Mouse (Mus musculus) liver, embryonic 12.5 days (tissue): ENCODE measurements around the gene Spem2. TPM values are rescaled to one million over a fixed set of nuclear protein-coding genes. Genes with fewer than 3 reads are reported as not detected.
A peak's percentile ranks its signal among the peaks of the same experiment; 100 is the strongest.

Experiments
- ATAC-seq: fragments of 200-750 bp; cut with Nextera tagmentation; 2 replicates; pipeline ENCODE4 v1.8.0; 2017; ENCODE audit warnings: moderate number of reproducible peaks, mild to moderate bottlenecking, moderate library complexity
- H3K27ac ChIP-seq: fragments of 300-500 bp; sonication (generic); 2 replicates; pipeline ENCODE4 v1.5.1; 2016; ENCODE audit warnings: mild to moderate bottlenecking
- H3K27me3 ChIP-seq: fragments of 300-500 bp; sonication (generic); replicated peaks from 2 replicates; pipeline ENCODE4 v1.6.1; 2016; ENCODE audit warnings: mild to moderate bottlenecking, moderate library complexity
- H3K36me3 ChIP-seq: fragments of 300-500 bp; sonication (generic); 2 replicates; pipeline ENCODE4 v1.6.1; 2016; ENCODE audit warnings: mild to moderate bottlenecking, moderate library complexity
- H3K4me1 ChIP-seq: fragments of 300-500 bp; sonication (generic); 2 replicates; pipeline ENCODE4 v1.6.1; 2016
- H3K4me2 ChIP-seq: fragments of 300-500 bp; sonication (generic); 2 replicates; pipeline ENCODE4 v1.6.1; 2016; ENCODE audit warnings: mild to moderate bottlenecking, moderate library complexity
- H3K4me3 ChIP-seq: fragments of 300-500 bp; sonication (generic); 2 replicates; pipeline ENCODE4 v1.5.1; 2016; ENCODE audit warnings: mild to moderate bottlenecking, moderate library complexity
- H3K9ac ChIP-seq: fragments of 300-500 bp; sonication (generic); 2 replicates; pipeline ENCODE4 v1.6.1; 2016; ENCODE audit warnings: mild to moderate bottlenecking, moderate library complexity
- H3K9me3 ChIP-seq: fragments of 300-500 bp; sonication (generic); replicated peaks from 2 replicates; pipeline ENCODE4 v1.6.1; 2016; ENCODE audit warnings: mild to moderate bottlenecking, moderate library complexity
- WGBS: fragments of 180-500 bp; shearing (Covaris S2); methylation state at CpG from one replicate; pipeline ENCODE4 v1.1.7; 2016; ENCODE audit not compliant: insufficient replicate concordance; 5-methylcytosine and 5-hydroxymethylcytosine counted together
- polyA plus RNA-seq: library from polyadenylated mRNA; unstranded; fragments of >200 nt; fragmentation: Nextera tagmentation; extraction: Ambion mirVana; gene quantifications from 2 replicates; pipeline ENCODE4 v1.2.1, GENCODE M21; 2016

Spem2 gene
- polyA plus RNA-seq, 1 experiment from 2014 or later = not detected

DNA sequence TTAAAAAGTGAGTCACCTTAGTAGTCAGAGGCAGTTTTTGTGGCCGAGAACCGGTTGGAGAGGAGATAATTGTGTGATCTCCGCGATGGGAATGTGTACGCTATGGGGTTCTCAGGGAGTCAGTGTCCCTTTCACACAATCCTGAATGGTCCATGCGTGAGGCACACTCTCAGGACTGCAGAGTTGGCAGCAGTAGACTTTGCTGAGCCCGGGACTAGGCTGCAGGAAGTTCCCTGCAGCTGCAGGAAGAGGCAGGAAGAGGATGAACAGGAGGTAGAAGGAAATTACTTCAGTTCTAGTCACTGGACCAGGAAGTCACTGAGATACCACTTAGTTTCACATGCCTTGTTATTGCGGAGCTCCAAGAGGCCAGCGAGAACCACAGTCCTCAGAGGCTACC, 30.9 kb upstream of the Spem2 start:
- Histone ChIP-seq H3K36me3 (peaks cover 56% of the 10 kb centered on the region), H3K4me2 (0 out of 2 replicates have a peak overlapping the region, but pooled peaks have one; percentile 10), H3K27me3 (no peaks in the 10 kb centered on the region), H3K9ac (0 out of 2 replicates have a peak overlapping the region, but pooled peaks have one; percentile 8), H3K9me3 (no peaks in the 10 kb centered on the region), H3K4me3 (no peak overlapping the region), H3K4me1 (peaks cover 85% of the 10 kb centered on the region), H3K27ac (peak overlapping the region; percentile 99)
- no peak for ATAC-seq
- WGBS = 75% methylated on average over 9 of the region's 9 CpGs

- 94% methylated on average over 6 of the region's 6 CpGs for WGBS
- no peak for ATAC-seq
- peaks cover 80% of the 10 kb centered on the region for H3K4me1 ChIP-seq
- peaks cover 54% of the 10 kb centered on the region for H3K36me3 ChIP-seq
- H3K4me2 ChIP-seq = peak overlapping the region; percentile 92
- peak overlapping the region; percentile 73 for H3K4me3 ChIP-seq
- H3K27me3 ChIP-seq = no peaks in the 10 kb centered on the region
- H3K27ac ChIP-seq = peak overlapping the region; percentile 99
- no peaks in the 10 kb centered on the region for H3K9me3 ChIP-seq
- peak overlapping the region; percentile 87; the same call in 1 of the 2 replicates for H3K9ac ChIP-seq
Measured at GRCm38 (mm10) chr11:69848021-69848420, 29.8 kb upstream of the Spem2 start.

DNA sequence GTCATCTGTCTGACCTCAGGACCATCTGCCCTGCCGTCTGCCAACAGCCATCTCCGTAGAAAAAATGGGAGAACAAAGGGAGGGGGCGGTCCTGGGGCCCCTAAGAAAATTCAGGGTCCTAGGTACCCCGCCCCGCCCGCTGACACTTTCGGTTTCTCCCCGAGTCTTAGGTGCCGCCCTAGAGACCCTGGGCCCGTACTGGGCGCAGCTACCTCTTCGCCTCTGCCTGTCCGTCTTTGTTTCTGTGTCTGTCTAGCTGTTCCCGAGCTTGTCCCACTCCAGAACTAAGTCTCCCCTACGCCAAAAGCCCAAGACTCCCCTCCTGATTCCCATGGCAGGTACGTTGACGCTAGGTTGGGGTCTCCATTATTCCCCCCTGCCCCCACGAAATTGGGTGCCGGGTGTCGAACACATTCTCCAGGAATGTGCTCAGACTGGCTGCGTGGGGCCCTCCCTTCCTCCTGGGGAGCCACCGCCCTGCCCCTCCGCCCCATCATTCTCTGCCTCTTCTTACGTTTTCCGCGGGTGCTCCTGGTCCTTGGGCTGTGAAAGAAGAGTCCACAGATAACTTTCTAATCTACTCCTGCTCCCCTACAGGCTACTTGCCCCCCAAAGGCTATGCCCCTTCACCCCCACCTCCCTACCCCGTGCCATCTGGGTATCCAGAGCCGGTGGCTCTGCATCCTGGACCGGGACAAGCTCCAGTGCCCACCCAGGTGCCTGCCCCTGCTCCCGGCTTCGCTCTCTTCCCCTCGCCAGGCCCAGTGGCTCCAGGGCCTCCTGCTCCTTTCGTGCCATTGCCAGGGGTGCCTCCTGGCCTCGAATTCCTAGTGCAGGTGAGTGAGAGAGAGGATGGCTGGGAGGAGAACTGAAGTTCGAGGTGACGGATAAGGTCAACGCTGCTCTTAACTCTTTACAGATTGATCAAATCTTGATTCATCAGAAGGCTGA, 28.7 kb upstream of the Spem2 start:
- Histone ChIP-seq H3K4me2 (peak overlapping the region; percentile 92), H3K4me3 (peak overlapping the region; percentile 73), H3K4me1 (peaks cover 80% of the 10 kb centered on the region), H3K27ac (peak overlapping the region; percentile 99), H3K36me3 (peaks cover 44% of the 10 kb centered on the region), H3K27me3 (no peaks in the 10 kb centered on the region), H3K9ac (peak overlapping the region; percentile 87), H3K9me3 (no peaks in the 10 kb centered on the region)
- WGBS = 15% methylated on average over 37 of the region's 37 CpGs
- peak; percentile 67 for ATAC-seq

- Histone ChIP-seq H3K4me2 (peak within 1 kb of the TSS; percentile 92), H3K9me3 (no peaks in the 10 kb centered on the region), H3K9ac (peak within 1 kb of the TSS; percentile 87), H3K36me3 (peaks cover 37% of the 10 kb centered on the region), H3K4me1 (peaks cover 72% of the 10 kb centered on the region), H3K4me3 (peak within 1 kb of the TSS; percentile 73), H3K27me3 (no peaks in the 10 kb centered on the region), H3K27ac (peak within 1 kb of the TSS; percentile 99)
- ATAC-seq = peak; percentile 90
- WGBS = under 1% methylated on average over 38 of the region's 38 CpGs
Measured at GRCm38 (mm10) chr11:69846198-69846680, 28.0 kb upstream of the Spem2 start, which contains the start of gene Plscr3. TSS of gene Plscr3 (plus strand) at chr11:69846376.

GRCm38 (mm10) chr11:69838714-69839104, 20.4 kb upstream of the Spem2 start:
- 0 out of 2 replicates have a peak, but pooled peaks cover 5% of the 10 kb centered on the region for H3K36me3 ChIP-seq
- H3K9ac ChIP-seq = peak overlapping the region; percentile 77
- peak; percentile 11 for ATAC-seq
- H3K27me3 ChIP-seq = peaks cover 41% of the 10 kb centered on the region
- peak overlapping the region; percentile 98 for H3K4me2 ChIP-seq
- peak overlapping the region; percentile 80 for H3K27ac ChIP-seq
- H3K4me1 ChIP-seq = peaks cover 72% of the 10 kb centered on the region
- 0% methylated on average over 7 of the region's 7 CpGs for WGBS
- no peaks in the 10 kb centered on the region for H3K9me3 ChIP-seq
- peak overlapping the region; percentile 63 for H3K4me3 ChIP-seq

GRCm38 (mm10) chr11:69837952-69838713, 19.9 kb upstream of the Spem2 start, which contains the start of gene Tmem256:
TSS of gene Tmem256 (plus strand) at chr11:69838514.
- H3K27ac ChIP-seq = peak within 1 kb of the TSS; percentile 80
- 0 out of 2 replicates have a peak, but pooled peaks cover 5% of the 10 kb centered on the region for H3K36me3 ChIP-seq
- peaks cover 73% of the 10 kb centered on the region for H3K4me1 ChIP-seq
- peak within 1 kb of the TSS; percentile 63 for H3K4me3 ChIP-seq
- under 1% methylated on average over 34 of the region's 34 CpGs for WGBS
- H3K9ac ChIP-seq = peak within 1 kb of the TSS; percentile 77
- peak within 1 kb of the TSS; percentile 98 for H3K4me2 ChIP-seq
- no peaks in the 10 kb centered on the region for H3K9me3 ChIP-seq
- H3K27me3 ChIP-seq = peaks cover 47% of the 10 kb centered on the region
- ATAC-seq = peak; percentile 85

DNA sequence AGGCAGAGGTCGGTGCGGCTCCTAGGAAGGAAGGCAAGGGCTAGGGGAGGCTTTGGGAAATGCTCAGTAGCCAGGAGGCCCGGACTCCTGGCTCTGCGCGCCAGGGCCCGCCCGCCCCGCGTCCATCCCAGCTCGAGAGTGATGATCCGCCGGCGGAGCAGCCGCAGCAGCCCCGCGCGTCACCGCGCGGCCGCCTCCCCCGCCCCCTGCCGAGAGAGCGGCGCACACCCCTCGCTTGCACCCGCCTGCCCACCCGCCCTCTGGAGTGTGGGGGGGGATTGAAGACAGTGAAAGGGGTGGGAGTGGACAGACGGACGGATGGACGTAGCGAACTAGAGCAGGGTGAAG, 19.3 kb upstream of the Spem2 start, which contains the start of gene Nlgn2:
Nlgn2 (minus strand) TSS at position 181 of the 348 bp plus-strand sequence.
- Histone ChIP-seq H3K4me1 (peaks cover 68% of the 10 kb centered on the region), H3K9ac (peak within 1 kb of the TSS; percentile 77), H3K4me3 (peak within 1 kb of the TSS; percentile 63), H3K36me3 (0 out of 2 replicates have a peak, but pooled peaks cover 5% of the 10 kb centered on the region), H3K27me3 (peaks cover 52% of the 10 kb centered on the region), H3K4me2 (peak within 1 kb of the TSS; percentile 98), H3K9me3 (no peaks in the 10 kb centered on the region), H3K27ac (peak within 1 kb of the TSS; percentile 80)
- under 1% methylated on average over 30 of the region's 32 CpGs for WGBS
- peak; percentile 30 for ATAC-seq

- no peaks in the 10 kb centered on the region for H3K9me3 ChIP-seq
- peaks cover 62% of the 10 kb centered on the region for H3K4me1 ChIP-seq
- 0 out of 2 replicates have a peak, but pooled peaks cover 5% of the 10 kb centered on the region for H3K36me3 ChIP-seq
- H3K27ac ChIP-seq = peak overlapping the region; percentile 80
- 3% methylated on average over 52 of the region's 52 CpGs for WGBS
- peak overlapping the region; percentile 98 for H3K4me2 ChIP-seq
- peak overlapping the region; percentile 72 for H3K9ac ChIP-seq
- peaks cover 59% of the 10 kb centered on the region for H3K27me3 ChIP-seq
- peak overlapping the region; percentile 63 for H3K4me3 ChIP-seq
- ATAC-seq = no peak
Measured at GRCm38 (mm10) chr11:69836703-69837576, 18.7 kb upstream of the Spem2 start.

DNA sequence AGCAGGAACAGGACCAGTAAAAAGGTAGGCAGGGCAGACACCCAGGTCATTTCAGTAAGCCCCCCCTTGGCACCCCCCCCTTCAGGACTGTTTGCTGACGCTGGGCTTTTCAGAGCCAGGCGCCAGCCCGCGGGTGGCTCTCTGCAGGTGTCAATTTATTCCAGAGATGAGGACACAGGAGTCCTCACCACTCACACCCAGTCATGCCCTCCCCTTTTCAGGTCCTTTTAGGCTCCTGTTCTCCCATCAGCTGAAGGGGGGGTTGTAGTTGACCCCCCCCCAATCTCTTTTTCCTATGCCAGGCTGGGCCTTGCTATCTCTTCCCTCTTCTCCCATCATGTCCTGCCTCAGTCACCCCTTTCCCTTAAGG, 17.7 kb upstream of the Spem2 start:
- no peak for ATAC-seq
- Histone ChIP-seq H3K36me3 (0 out of 2 replicates have a peak, but pooled peaks cover 9% of the 10 kb centered on the region), H3K4me1 (peaks cover 70% of the 10 kb centered on the region), H3K9ac (no peak overlapping the region), H3K4me2 (peak overlapping the region; percentile 98), H3K9me3 (no peaks in the 10 kb centered on the region), H3K4me3 (0 out of 2 replicates have a peak overlapping the region, but pooled peaks have one; percentile 2), H3K27ac (no peak overlapping the region), H3K27me3 (peaks cover 69% of the 10 kb centered on the region)
- 6% methylated on average over 4 of the region's 4 CpGs for WGBS

DNA sequence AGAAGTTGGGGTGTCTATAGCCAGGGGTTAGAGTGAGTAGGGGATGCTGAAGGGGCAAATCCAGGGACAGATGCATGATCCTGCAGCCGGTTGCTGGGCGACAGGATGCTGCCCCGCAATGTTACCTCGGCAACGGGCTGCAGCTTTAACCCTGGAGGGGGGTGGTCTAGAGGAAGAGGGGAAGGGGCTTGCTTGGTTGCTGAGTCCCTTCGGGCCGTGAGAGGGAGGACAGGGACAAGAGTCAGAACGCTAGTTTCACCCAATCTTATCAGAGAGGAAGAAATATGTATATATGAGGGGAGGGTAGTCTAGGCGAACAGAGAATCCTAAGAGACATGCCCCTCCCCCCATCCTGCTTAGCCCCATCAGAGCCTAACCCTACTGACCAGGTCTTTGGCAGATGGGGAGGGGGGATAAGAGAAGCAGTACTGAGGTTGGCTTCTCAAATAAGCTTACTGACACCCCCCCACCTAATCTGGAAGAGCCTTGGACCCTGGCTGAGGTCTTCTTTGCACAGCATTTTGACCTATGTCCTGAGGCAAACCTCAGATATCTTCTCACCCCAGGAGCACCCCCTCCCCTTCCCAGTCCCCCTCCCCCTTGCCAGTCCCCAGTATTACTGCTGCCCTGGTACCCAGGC, 17.2 kb upstream of the Spem2 start:
- Histone ChIP-seq H3K9ac (no peak overlapping the region), H3K36me3 (0 out of 2 replicates have a peak, but pooled peaks cover 8% of the 10 kb centered on the region), H3K27ac (no peak overlapping the region), H3K27me3 (peaks cover 74% of the 10 kb centered on the region), H3K4me2 (peak overlapping the region; percentile 98), H3K4me3 (0 out of 2 replicates have a peak overlapping the region, but pooled peaks have one; percentile 2), H3K9me3 (no peaks in the 10 kb centered on the region), H3K4me1 (peaks cover 70% of the 10 kb centered on the region)
- 15% methylated on average over 9 of the region's 9 CpGs for WGBS
- no peak for ATAC-seq
